Mouse (Mus musculus) bone marrow, adult 2 months (tissue): ENCODE results near the gene Serp2. TPM values are rescaled to one million over a fixed set of nuclear protein-coding genes. Genes with fewer than 3 reads are reported as not detected.

ENCODE experiments used
- H3K27ac ChIP-seq: fragments of 200-500 bp; 2 replicates; pipeline ENCODE4 v1.5.1; 2012; ENCODE audit warnings: low read depth, mild to moderate bottlenecking, control low read depth, inconsistent platforms, low read length; ENCODE audit not compliant: control insufficient read depth, poor library complexity, insufficient read depth
- H3K4me1 ChIP-seq: fragments of 200-500 bp; 2 replicates; pipeline ENCODE4 v1.6.1; 2011; ENCODE audit warnings: low read length; ENCODE audit not compliant: control insufficient read depth, insufficient read depth
- H3K4me3 ChIP-seq: fragments of 200-500 bp; replicated peaks from 2 replicates; pipeline ENCODE3; 2011; ENCODE audit warnings: mild to moderate bottlenecking, low read depth, low read length, control low read depth; ENCODE audit not compliant: control insufficient read depth
- CTCF ChIP-seq: fragments of 200-500 bp; IDR thresholded peaks from 2 replicates; pipeline ENCODE4 v1.5.1; 2011; ENCODE audit warnings: low read length, control low read depth; ENCODE audit not compliant: control insufficient read depth, insufficient read depth
- POLR2A ChIP-seq: fragments of 200-500 bp; IDR thresholded peaks from 2 replicates; pipeline ENCODE4 v1.6.1; 2011; ENCODE audit warnings: low read depth, mild to moderate bottlenecking, control low read depth, low read length, borderline replicate concordance; ENCODE audit not compliant: control insufficient read depth
- WGBS: fragments of 180-500 bp; shearing (Covaris S2); methylation state at CpG from one replicate; pipeline ENCODE4 v1.1.7; 2018; 5-methylcytosine and 5-hydroxymethylcytosine counted together
- polyA plus RNA-seq: library from polyadenylated mRNA; stranded (reverse); fragments of >200 nt; gene quantifications from 2 replicates; pipeline ENCODE4 v1.2.4, GENCODE M21; 2011; ENCODE audit warnings: low replicate concordance; ENCODE audit not compliant: missing spikeins, insufficient read depth, insufficient read length

Serp2 gene
- polyA plus RNA-seq, 1 experiment, result not detected

DNA sequence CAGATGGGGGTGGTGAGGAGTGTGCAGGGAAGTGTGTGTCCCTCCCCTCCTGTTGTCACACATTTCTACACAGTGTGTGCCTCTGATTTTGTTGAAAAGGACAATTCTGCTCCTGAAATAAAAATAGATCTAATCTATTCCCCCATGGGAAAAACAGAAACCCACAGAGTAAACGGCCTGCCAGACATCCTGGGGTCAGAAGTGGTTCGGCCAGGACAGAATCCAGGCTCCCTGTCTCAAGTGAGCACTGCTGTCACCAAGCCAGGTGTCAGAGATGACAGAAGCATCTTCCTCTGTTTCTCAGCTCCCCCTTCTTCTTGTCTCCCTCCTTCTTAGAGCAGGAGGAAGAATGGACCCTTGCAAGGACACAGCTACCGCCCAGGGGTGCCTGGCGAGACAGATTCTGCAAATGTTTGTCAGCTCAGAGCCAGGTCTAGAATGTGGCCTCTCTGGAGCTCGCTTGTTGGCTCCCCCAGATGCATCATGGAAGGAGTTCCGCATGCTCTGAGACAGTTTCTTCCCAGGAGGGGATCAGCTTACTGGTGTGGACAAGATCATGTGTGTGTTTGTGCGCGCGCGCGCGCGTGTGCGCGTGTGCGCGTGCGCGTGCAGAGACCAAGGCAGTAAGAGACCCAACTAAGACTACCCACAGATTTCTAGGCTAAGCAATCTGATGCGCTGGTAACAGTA is 29.5 kb downstream of the Serp2 start:
- Histone ChIP-seq H3K4me1 (peaks cover 4% of the 10 kb centered on the region; the same call in 1 of the 2 replicates), H3K4me3 (no peak overlapping the region), H3K27ac (no peak overlapping the region)
- TF ChIP-seq CTCF, result no peak
- TF ChIP-seq POLR2A, result no peak
- WGBS, result 91% methylated on average over 20 of the region's 20 CpGs

DNA sequence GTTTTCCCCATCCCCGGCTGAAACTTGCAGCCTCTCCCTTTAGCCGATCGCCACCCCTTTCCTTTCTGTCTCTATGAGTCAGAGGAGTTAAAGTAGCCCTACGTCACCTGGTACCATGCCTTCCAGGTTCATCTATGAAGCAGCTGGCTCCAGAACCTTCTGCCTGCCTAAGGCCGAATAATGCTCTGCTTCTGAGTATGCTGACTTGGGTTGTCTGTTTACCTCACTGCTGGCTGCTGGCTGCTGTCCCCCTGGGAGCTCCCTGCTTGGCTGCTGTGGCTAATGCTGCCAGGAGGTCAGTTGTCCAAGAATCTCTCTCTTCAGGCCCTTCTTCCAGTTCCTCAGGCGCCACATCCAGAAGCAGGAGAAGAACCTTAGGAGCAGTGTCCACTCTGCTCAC is 30.2 kb downstream of the Serp2 start:
- Histone ChIP-seq H3K4me1 (peaks cover 2% of the 10 kb centered on the region; the same call in 1 of the 2 replicates), H3K27ac (no peak overlapping the region), H3K4me3 (no peak overlapping the region)
- TF ChIP-seq CTCF (no peak), POLR2A (no peak)
- 78% methylated on average over 6 of the region's 6 CpGs for WGBS

DNA sequence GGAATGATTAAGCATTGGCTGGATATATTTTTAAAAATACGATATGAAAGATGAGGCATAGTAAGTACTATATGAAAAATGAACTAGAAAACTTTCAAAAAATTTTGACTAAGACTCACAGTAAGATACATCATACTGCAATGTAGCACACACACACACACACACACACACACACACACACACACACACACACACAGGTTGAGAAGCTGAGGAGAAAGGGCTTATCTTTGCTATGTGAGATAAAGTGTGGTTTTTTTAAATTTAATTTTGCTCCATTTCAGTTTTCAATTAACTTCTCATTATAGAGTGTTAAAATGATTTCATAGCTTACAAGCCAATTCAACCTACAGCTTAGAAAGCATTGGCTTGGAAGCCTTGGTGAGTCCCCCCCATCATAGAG is 33.3 kb downstream of the Serp2 start:
- H3K4me3 ChIP-seq, result no peak overlapping the region
- no peaks in the 10 kb centered on the region; the same call in none of the 2 replicates for H3K4me1 ChIP-seq
- TF ChIP-seq CTCF (no peak), POLR2A (no peak)
- 78% methylated on average over 1 of the region's 1 CpGs for WGBS
- H3K27ac ChIP-seq, result no peak overlapping the region

DNA sequence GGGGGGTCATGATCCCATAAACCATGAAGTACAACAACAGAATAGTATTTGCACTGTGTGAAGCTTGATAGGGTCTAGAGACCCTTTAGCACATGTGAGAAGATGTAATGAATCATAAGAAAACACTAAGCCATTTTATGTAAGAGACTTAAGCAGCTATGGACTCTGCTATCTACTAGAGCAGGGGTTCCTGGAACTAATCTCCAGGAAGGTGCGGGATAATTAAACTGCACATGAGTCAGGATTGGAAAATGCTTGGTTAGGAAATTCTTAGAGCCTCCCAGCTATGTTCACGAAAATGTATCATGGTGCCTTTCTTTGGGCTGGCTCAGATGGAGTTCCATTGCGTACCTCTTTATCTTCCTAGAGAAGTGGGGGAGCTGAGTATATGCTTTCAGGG is 35.4 kb downstream of the Serp2 start:
- Histone ChIP-seq H3K27ac (no peak overlapping the region), H3K4me1 (no peaks in the 10 kb centered on the region; the same call in none of the 2 replicates), H3K4me3 (no peak overlapping the region)
- no peak for TF ChIP-seq CTCF
- TF ChIP-seq POLR2A, result no peak
- 89% methylated on average over 3 of the region's 3 CpGs for WGBS

DNA sequence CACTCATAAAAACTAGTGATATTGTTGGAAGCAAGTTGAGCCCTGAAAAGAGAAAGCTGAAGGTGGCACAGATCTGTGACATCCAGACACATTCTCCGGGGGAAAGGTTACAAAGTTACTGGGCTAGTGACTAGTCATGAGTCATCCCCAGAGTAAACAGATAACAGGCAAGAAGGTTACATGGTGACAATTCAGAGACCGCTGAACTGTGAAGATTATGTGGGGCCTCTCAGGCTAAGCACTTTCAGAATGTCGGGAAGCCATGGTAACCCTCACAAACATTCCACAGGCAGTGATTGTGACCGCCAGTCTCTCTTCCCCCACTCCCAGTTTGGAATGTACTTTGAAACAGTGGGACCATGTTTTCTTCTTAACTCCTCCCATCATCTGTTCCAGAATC is 36.1 kb downstream of the Serp2 start:
- Histone ChIP-seq H3K27ac (no peak overlapping the region), H3K4me1 (no peaks in the 10 kb centered on the region; the same call in none of the 2 replicates), H3K4me3 (no peak overlapping the region)
- TF ChIP-seq POLR2A (no peak), CTCF (no peak)
- 62% methylated on average over 4 of the region's 4 CpGs for WGBS

GRCm38 (mm10) chr14:76518217-76518616 is 38.5 kb downstream of the Serp2 start:
- WGBS, result 49% methylated on average over 5 of the region's 5 CpGs
- TF ChIP-seq CTCF (no peak), POLR2A (no peak)
- H3K27ac ChIP-seq, result no peak overlapping the region
- H3K4me3 ChIP-seq, result no peak overlapping the region
- H3K4me1 ChIP-seq, result no peaks in the 10 kb centered on the region; the same call in none of the 2 replicates

DNA sequence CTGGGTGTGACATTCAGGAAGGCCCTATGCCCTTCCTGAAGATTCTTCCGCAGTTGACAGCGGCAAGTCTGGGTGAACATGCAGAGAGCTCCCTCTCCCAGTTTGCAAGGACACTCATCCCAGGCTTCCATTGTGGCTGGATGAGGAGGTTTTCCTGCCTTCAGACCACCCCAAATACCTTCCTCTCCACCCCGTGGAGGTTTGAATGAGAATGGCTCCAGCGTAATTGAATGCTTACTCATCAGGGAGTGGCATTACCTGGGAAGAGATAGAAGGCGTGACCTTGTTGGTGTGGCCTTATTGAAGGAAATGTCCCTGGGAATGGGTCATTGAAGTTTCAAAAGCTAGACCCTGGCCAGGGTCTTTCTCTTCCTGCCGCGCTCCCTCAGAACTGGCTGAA is 41.1 kb downstream of the Serp2 start:
- H3K4me3 ChIP-seq, result no peak overlapping the region
- TF ChIP-seq POLR2A (no peak), CTCF (no peak)
- WGBS, result 86% methylated on average over 7 of the region's 7 CpGs
- no peak overlapping the region for H3K27ac ChIP-seq
- no peaks in the 10 kb centered on the region; the same call in none of the 2 replicates for H3K4me1 ChIP-seq

- H3K27ac ChIP-seq, result no peak overlapping the region
- H3K4me3 ChIP-seq, result no peak overlapping the region
- H3K4me1 ChIP-seq, result no peaks in the 10 kb centered on the region; the same call in none of the 2 replicates
- 45% methylated on average over 6 of the region's 6 CpGs for WGBS
- TF ChIP-seq CTCF (no peak), POLR2A (no peak)
Observed at GRCm38 (mm10) chr14:76514050-76514585, 42.6 kb downstream of the Serp2 start.
